Mouse (Mus musculus) MEL (cell line): Measurements from ENCODE around the gene Wnt10b. TPM values are rescaled to one million over a fixed set of nuclear protein-coding genes. Genes with fewer than 3 reads are reported as not detected.

Experiments used
- DNase-seq: peaks from one replicate; pipeline ENCODE4 v3.0.0; 2011; ENCODE audit warnings: low read depth, low spot score
- H3K27ac ChIP-seq: 2 replicates; pipeline ENCODE4 v1.5.1; 2012; ENCODE audit warnings: low read depth, mild to moderate bottlenecking, control low read depth, low read length, moderate library complexity; ENCODE audit not compliant: control insufficient read depth
- H3K27me3 ChIP-seq, 2 experiments: fragments of 150-350 bp in 1 of 2; sonication (generic) in 1 of 2; 2 replicates each; pipeline ENCODE4 v1.6.1; 2012; ENCODE audit warnings: low read length in 2 of 2, mild to moderate bottlenecking in 2 of 2, improper control_type of control experiment in 1 of 2, moderate library complexity in 1 of 2; ENCODE audit not compliant: insufficient read depth in 2 of 2, control insufficient read depth in 1 of 2
- H3K36me3 ChIP-seq, 2 experiments: 2 replicates each; pipeline ENCODE4 v1.6.1; 2012 to 2014; ENCODE audit warnings: low read length in 2 of 2, improper control_type of control experiment in 1 of 2, inconsistent platforms in 1 of 2, mild to moderate bottlenecking in 1 of 2; ENCODE audit not compliant: insufficient read depth in 2 of 2, control insufficient read depth in 1 of 2
- H3K4me1 ChIP-seq, 2 experiments: fragments of 150-350 bp in 1 of 2; sonication (generic) in 1 of 2; 2 replicates each; pipeline ENCODE4 v1.6.1; 2012; ENCODE audit warnings: low read length in 2 of 2, improper control_type of control experiment in 1 of 2, mild to moderate bottlenecking in 1 of 2; ENCODE audit not compliant: insufficient read depth in 2 of 2, control insufficient read depth in 1 of 2
- H3K4me3 ChIP-seq, 2 experiments: fragments of 150-350 bp in 1 of 2; sonication (generic) in 1 of 2; 2 replicates each; pipeline ENCODE4 v1.5.1; 2012; ENCODE audit warnings: low read depth in 2 of 2, low read length in 2 of 2, mild to moderate bottlenecking in 2 of 2, moderate library complexity in 2 of 2, control low read depth in 1 of 2, improper control_type of control experiment in 1 of 2; ENCODE audit not compliant: control insufficient read depth in 1 of 2, insufficient read depth in 1 of 2
- H3K79me2 ChIP-seq: 2 replicates; pipeline ENCODE4 v1.6.1; 2012; ENCODE audit warnings: mild to moderate bottlenecking, low read length, moderate library complexity; ENCODE audit not compliant: control insufficient read depth, poor library complexity, insufficient read depth
- H3K9ac ChIP-seq: 2 replicates; pipeline ENCODE4 v1.6.1; 2012; ENCODE audit warnings: low read depth, mild to moderate bottlenecking, control low read depth, low read length, moderate library complexity; ENCODE audit not compliant: control insufficient read depth, poor library complexity, severe bottlenecking
- H3K9me3 ChIP-seq: fragments of 150-350 bp; sonication (generic); replicated peaks from 2 replicates; pipeline ENCODE4 v1.6.1; 2012; ENCODE audit warnings: mild to moderate bottlenecking, low read length, improper control_type of control experiment, moderate library complexity; ENCODE audit not compliant: insufficient read depth
- BHLHE40 ChIP-seq: IDR thresholded peaks from 2 replicates; pipeline ENCODE4 v1.6.1; 2012; ENCODE audit warnings: low read depth, mild to moderate bottlenecking, inconsistent platforms, low read length, improper control_type of control experiment, borderline replicate concordance
- CHD2 ChIP-seq: IDR thresholded peaks from 2 replicates; pipeline ENCODE4 v1.6.1; 2011; ENCODE audit warnings: low read length, improper control_type of control experiment
- CTCF ChIP-seq, 3 experiments: IDR thresholded peaks in 2 of 3; conservative IDR thresholded peaks in 1 of 3; 2 replicates each; pipeline ENCODE4 v1.5.1; 2011 to 2012; ENCODE audit warnings: low read length in 3 of 3, low read depth in 2 of 3, mild to moderate bottlenecking in 2 of 3, improper control_type of control experiment in 1 of 3, inconsistent platforms in 1 of 3, mixed read lengths in 1 of 3, moderate library complexity in 1 of 3; ENCODE audit not compliant: control insufficient read depth in 1 of 3, insufficient read depth in 1 of 3, poor library complexity in 1 of 3, severe bottlenecking in 1 of 3
- GABPA ChIP-seq: IDR thresholded peaks from 2 replicates; pipeline ENCODE4 v1.6.1; 2012; ENCODE audit warnings: low read depth, mild to moderate bottlenecking, inconsistent platforms, low read length, improper control_type of control experiment, moderate library complexity
- GATA1 ChIP-seq: IDR thresholded peaks from 2 replicates; pipeline ENCODE4 v1.6.1; 2011; ENCODE audit warnings: low read depth, low read length, improper control_type of control experiment
- POLR2A ChIP-seq, 2 experiments: IDR thresholded peaks; 2 replicates each; pipeline ENCODE4 v1.6.1; 2011 to 2012; ENCODE audit warnings: low read length in 2 of 2, mild to moderate bottlenecking in 2 of 2, control low read depth in 1 of 2, improper control_type of control experiment in 1 of 2, low read depth in 1 of 2, moderate library complexity in 1 of 2; ENCODE audit not compliant: control insufficient read depth in 1 of 2, insufficient read depth in 1 of 2, poor library complexity in 1 of 2
- POLR2AphosphoS5 ChIP-seq: IDR thresholded peaks from 2 replicates; pipeline ENCODE4 v1.6.1; 2012; ENCODE audit warnings: low read depth, borderline replicate concordance, mild to moderate bottlenecking, inconsistent platforms, low read length, moderate library complexity, mixed read lengths
- RCOR1 ChIP-seq: IDR thresholded peaks from 2 replicates; pipeline ENCODE4 v1.6.1; 2012; ENCODE audit warnings: low read depth, mild to moderate bottlenecking, inconsistent platforms, low read length, improper control_type of control experiment
- USF1 ChIP-seq: IDR thresholded peaks from 2 replicates; pipeline ENCODE4 v1.6.1; 2014; ENCODE audit warnings: low read depth, mild to moderate bottlenecking, inconsistent platforms, low read length, improper control_type of control experiment, moderate library complexity
- USF2 ChIP-seq, 2 experiments: IDR thresholded peaks; 2 replicates each; pipeline ENCODE4 v1.6.1; 2011 to 2012; ENCODE audit warnings: improper control_type of control experiment in 2 of 2, low read length in 2 of 2, borderline replicate concordance in 1 of 2, inconsistent platforms in 1 of 2, low read depth in 1 of 2, mild to moderate bottlenecking in 1 of 2; ENCODE audit not compliant: insufficient read depth in 1 of 2
- ZMIZ1 ChIP-seq: IDR thresholded peaks from 2 replicates; pipeline ENCODE4 v1.6.1; 2012; ENCODE audit warnings: low read depth, mild to moderate bottlenecking, inconsistent platforms, low read length, improper control_type of control experiment, moderate library complexity
- ZNF384 ChIP-seq: IDR thresholded peaks from 2 replicates; pipeline ENCODE4 v1.6.1; 2012; ENCODE audit warnings: low read depth, mild to moderate bottlenecking, inconsistent platforms, low read length, improper control_type of control experiment
- polyA plus RNA-seq, 2 experiments: library from polyadenylated mRNA; stranded (reverse) in 1 of 2; unstranded in 1 of 2; fragments of >175 nt in 1 of 2; fragments of >200 nt in 1 of 2; gene quantifications; 2 replicates each; pipeline versions ENCODE4 v1.2.1 to v1.2.4; 2012; ENCODE audit warnings: low replicate concordance in 2 of 2, low read depth in 1 of 2; ENCODE audit not compliant: insufficient read length in 2 of 2, insufficient read depth in 1 of 2, missing spikeins in 1 of 2
- total RNA-seq: library from RNA; depleted of rRNA; stranded (reverse); fragments of 300-350 nt; gene quantifications from 2 replicates; pipeline ENCODE4 v1.2.3, GENCODE M21; 2012

Gene Wnt10b
- total and polyA plus RNA-seq, 3 experiments, result 0.14 to 0.23 TPM; not detected in 1

DNA sequence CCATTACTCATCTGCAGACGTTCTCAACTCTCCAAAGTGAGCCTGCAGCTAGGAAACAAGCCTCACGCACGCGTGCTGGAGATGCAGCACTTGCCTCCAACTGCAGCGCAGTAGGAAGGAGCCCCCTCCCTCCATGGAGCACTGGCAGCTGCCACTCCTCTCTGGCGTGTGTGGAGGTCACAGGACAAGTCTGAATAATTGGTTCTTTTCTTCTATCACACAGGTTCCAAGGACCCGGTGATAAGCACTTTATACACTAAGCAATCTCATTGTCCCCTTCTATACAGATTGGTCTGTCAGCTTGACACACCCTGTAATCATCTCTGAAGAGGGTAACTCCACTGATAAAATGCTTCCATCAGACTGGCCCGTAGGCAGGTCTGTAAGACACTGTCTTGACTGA lies 24.9 kb downstream of the Wnt10b start (continued):
- TF ChIP-seq GATA1, result peak; percentile 76
- TF ChIP-seq, all 39 proteins: peak for 5

DNA sequence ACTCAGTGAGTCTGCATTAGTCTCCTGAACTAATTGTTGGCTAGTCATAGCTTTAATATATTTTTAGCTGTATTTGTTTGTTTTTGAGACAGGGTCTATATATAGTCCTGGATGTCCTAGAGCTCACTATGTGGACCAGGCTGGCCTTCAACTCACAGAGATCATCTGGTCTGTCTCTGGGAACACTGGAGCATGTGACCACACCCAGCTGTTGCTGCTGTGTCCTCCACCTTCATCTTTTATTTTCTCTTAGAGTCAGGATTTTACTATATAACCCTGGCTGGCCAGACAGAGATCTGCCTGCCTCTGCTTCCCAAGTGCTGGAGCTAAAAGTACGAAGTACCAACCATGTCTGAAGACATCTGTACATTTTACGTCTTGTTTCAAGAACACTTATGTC lies 28.9 kb downstream of the Wnt10b start:
- no peak for DNase-seq
- no peak overlapping the region for H3K9ac ChIP-seq
- H3K36me3 ChIP-seq, result peaks cover 4 to 14% of the 10 kb centered on the region in 2 experiments; a peak in 3 of 4 replicates
- peaks cover 13% of the 10 kb centered on the region for H3K79me2 ChIP-seq
- H3K27me3 ChIP-seq, result no peaks in the 10 kb centered on the region
- H3K9me3 ChIP-seq, result no peaks in the 10 kb centered on the region
- H3K4me3 ChIP-seq, result no peak overlapping the region
- TF ChIP-seq ZNF384, result no peak
- H3K4me1 ChIP-seq, result peaks cover 2 to 14% of the 10 kb centered on the region in 2 experiments
- no peak overlapping the region for H3K27ac ChIP-seq

DNA sequence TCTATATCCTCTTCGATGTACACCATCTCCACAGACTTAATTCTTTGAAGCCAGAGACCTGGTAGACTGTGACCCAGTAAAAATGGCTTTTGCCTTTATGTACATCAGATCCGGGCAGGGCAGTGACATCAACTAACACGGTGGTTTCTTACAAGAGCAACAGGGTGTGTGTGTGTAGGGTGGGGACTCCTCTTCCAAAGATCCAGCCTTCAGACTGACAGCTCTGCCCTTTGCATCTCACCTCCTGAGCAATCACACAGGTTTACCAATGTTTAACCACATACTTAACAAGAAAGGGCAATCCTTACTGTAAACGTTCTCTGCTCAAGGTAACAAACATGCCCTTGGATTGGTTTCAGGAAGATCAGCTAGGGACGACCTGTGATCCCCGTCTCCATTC lies 30.7 kb downstream of the Wnt10b start:
- Histone ChIP-seq H3K9ac (no peak overlapping the region), H3K9me3 (no peaks in the 10 kb centered on the region), H3K27ac (no peak overlapping the region), H3K36me3 (peaks cover under 1 to 4% of the 10 kb centered on the region in 2 experiments; a peak in 2 of 4 replicates), H3K79me2 (peaks cover 11% of the 10 kb centered on the region), H3K4me1 (0 out of 4 replicates have a peak, but pooled peaks cover 0 to 2% of the 10 kb centered on the region in 2 experiments), H3K27me3 (no peaks in the 10 kb centered on the region), H3K4me3 (no peak overlapping the region)
- no peak for DNase-seq
- TF ChIP-seq ZNF384, result no peak
- no peak for TF ChIP-seq CHD2
- no peak for TF ChIP-seq BHLHE40
- no peak for TF ChIP-seq POLR2AphosphoS5
- TF ChIP-seq RCOR1, result no peak
- no peak for TF ChIP-seq GABPA
- TF ChIP-seq USF1, result no peak
- TF ChIP-seq GATA1, result no peak
- no peak for TF ChIP-seq POLR2A (IDR thresholded peaks at IDR 0.05; ENCODE audit: control insufficient read depth in 1 of 2, insufficient read depth in 1 of 2, low read depth in 1 of 2, low read length in 2 of 2, poor library complexity in 1 of 2)
- no peak for TF ChIP-seq USF2 (IDR thresholded peaks at IDR 0.05; ENCODE audit: borderline replicate concordance in 1 of 2, insufficient read depth in 1 of 2, low read depth in 1 of 2, low read length in 2 of 2)
- TF ChIP-seq ZMIZ1, result no peak
- no peak for TF ChIP-seq CTCF (IDR thresholded peaks at IDR 0.05 in 2 of 3, conservative IDR thresholded peaks at IDR 0.05 in 1 of 3; ENCODE audit: control insufficient read depth in 1 of 3, insufficient read depth in 1 of 3, low read depth in 2 of 3, low read length in 3 of 3, poor library complexity in 1 of 3, severe bottlenecking in 1 of 3)
